Mouse (Mus musculus) monocyte, adult 2 months (primary cell): Measurements from ENCODE around the gene Gbp3.
A peak's percentile ranks its signal among the peaks of the same experiment; 100 is the strongest.

Source experiments
- DNase-seq, 2 experiments: peaks; one replicate each; pipeline ENCODE4 v3.0.0; 2022; ENCODE audit warnings: low spot score in 2 of 2, low read depth in 1 of 2

Gene Gbp3

DNA sequence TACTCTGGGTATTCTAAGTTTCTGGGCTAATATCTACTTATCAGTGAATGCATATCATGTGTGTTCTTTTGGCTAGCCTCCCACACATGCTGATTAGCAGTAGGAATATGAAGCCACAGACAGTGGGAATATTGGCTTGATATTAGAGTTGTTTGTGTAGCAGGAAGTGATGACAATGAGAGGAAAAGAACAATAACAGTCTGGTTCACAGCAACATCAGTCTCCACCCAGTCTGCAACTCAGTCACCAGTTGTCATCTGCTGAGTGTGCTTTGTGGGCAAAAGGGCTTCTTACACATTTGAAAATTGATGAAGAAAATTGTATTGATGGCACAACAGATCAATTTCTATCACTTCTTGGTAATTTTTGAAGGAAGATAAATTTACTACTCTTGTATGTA, 27.6 kb downstream of the Gbp3 start:
- DNase-seq: no peak

GRCm38 (mm10) chr3:142588888-142589287, 29.1 kb downstream of the Gbp3 start:
- DNase-seq: no peak

DNA sequence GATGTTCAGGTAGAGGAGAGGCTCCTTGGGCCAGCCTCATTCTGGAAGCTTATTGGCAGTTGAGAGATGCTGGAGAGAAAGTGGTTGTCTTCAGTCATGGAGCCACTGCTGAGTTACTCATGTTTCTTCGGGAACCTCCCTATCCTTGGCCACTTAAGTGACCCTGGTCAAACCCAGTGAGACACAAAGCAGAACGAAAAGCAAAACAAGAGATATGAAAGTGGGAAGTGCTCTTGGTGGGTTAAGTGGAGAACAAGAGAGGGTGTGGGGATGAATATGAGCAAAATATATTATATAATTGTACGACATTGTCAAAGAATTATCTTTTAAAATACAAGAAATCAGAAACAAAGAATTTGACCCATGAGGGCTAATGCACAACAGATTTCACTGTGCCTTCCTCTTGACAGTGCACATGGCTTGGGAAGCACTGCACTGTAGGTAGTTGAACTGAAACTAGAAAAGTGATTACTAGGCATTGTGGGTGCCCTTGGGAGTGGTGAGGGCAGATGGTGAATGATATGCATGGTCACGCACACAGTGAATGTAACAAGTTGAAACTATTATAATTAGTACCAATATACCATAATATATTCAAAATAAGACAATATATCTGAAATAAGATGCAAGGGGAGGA, 30.7 kb downstream of the Gbp3 start:
- DNase-seq: peak in 1 of 2 experiments; percentile 3

- no peak for DNase-seq
Observed at GRCm38 (mm10) chr3:142594547-142594946, 34.7 kb downstream of the Gbp3 start, which contains the start of gene Gbp2b. Gene Gbp2b, plus strand, starts transcription at chr3:142594847.

DNA sequence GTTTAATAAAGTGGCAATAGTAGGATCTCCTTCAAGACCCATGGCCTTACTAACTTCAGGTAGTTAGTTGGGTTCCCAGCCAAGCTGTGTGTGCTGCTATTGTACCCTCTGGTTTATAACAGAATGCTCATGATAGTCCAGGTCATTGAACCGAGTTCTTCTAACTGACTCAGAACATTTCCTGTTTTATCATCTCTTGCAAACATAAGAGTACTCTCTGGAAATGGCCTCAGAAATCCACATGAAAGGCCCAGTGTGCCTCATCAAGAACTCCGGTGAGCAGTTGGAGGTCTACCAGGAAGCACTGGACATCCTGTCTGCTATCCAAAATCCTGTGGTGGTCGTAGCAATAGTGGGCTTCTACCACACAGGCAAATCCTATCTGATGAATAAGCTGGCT, 38.1 kb downstream of the Gbp3 start:
- no peak for DNase-seq

DNA sequence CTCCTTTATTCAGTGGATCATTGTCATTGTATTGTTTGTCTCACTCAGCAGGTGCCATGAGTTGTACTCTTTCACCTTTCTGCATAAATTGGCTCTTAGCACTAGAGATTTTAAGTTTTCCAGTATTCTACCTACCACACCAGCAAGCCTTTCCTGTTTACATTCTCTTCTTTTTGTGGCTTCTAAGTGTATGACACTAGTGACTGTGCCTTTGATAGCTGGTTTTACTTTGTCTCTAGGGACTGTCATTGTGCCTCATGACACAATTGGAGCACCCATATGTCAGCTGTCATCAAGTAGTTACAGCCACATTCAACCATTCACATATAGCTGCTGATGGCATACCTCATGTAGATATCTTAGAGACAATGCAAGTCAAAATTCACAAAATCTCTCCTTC, 41.8 kb downstream of the Gbp3 start:
- DNase-seq: no peak

- DNase-seq: no peak
Observed at GRCm38 (mm10) chr3:142618658-142619057, 58.8 kb downstream of the Gbp3 start.

DNA sequence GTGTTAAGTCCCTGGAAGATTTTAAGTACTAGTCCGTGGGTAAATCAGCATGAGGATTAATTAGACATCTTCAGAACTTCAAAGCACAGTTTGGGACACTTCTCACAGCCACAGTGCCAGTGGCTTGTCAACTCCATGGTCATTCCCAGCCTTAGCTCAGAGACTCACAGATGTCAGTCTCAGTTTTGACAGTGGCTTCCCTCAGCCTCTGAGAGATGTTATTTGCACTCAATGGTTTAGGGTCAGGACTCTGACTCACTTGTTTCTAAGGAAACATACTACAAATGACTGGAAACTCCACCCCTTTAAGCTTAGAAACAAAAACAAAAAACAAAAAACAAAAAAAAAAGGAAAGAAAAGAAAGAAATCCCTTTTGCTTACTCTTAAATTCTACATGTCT, 59.8 kb downstream of the Gbp3 start:
- DNase-seq: no peak

DNA sequence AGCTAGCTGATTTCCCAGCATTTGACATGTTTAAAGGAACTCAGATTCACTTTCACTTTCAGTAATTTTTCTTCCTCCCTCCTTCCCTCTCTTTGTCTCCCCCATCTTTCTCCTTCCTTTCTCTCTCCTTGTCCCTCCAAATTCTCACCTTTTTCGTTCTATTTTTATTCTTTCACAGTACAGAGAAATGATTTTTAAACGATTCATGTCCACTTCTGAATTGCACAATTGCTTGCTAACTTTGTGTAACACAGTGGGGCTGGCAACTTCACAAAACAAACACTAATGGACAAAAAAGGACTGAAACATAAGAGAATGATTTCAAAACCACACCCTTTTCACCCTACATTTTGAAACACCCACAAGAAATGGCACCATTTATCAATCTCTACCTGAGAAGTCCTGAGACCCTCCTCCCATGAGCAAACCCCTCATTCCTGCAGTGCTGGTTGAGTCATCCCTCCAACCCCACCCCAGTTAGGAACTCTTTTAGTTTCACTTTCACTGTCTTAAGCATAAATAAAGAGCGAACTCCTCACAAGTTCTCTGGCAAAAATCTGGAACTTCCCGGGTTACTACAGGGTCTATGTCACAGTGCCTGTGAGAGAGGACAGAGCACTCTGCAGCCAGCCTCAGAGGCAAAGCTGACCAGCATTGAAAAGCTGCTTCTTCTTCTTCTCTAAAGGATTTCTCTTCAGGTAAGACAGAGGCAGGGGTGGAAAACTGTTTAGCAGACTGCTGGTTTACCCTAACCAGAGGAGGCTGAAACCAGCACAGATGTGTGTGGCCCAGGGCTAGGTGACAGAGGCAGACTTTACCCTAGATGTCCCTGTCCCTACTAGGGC, 60.5 kb downstream of the Gbp3 start, which contains the start of gene Gbp2:
Gene Gbp2, plus strand, starts transcription at position 492 of the 845 bp plus-strand sequence.
- DNase-seq: peak; percentile 9 to 13

- DNase-seq: no peak
Observed at GRCm38 (mm10) chr3:142620956-142621562, 61.2 kb downstream of the Gbp3 start.
